Mouse (Mus musculus) forebrain, embryonic 12.5 days (tissue): ENCODE results near the gene Cdk5rap2. TPM values are rescaled to one million over a fixed set of nuclear protein-coding genes. Genes with fewer than 3 reads are reported as not detected.

Experiments used
- ATAC-seq: fragments of 200-750 bp; cut with Nextera tagmentation; 2 replicates; pipeline ENCODE4 v1.8.0; 2017; ENCODE audit warnings: moderate TSS enrichment; ENCODE audit not compliant: low FRiP score
- H3K27ac ChIP-seq: fragments of 300-500 bp; sonication (generic); 2 replicates; pipeline ENCODE4 v1.5.1; 2016; ENCODE audit warnings: mild to moderate bottlenecking
- H3K27me3 ChIP-seq: fragments of 300-500 bp; sonication (generic); 2 replicates; pipeline ENCODE4 v1.6.1; 2016; ENCODE audit warnings: mild to moderate bottlenecking
- H3K36me3 ChIP-seq: fragments of 300-500 bp; sonication (generic); replicated peaks from 2 replicates; pipeline ENCODE4 v1.6.1; 2016; ENCODE audit warnings: mild to moderate bottlenecking
- H3K4me1 ChIP-seq: fragments of 300-500 bp; sonication (generic); 2 replicates; pipeline ENCODE4 v1.6.1; 2016
- H3K4me2 ChIP-seq: fragments of 300-500 bp; sonication (generic); 2 replicates; pipeline ENCODE4 v1.6.1; 2016; ENCODE audit warnings: mild to moderate bottlenecking, moderate library complexity
- H3K4me3 ChIP-seq: fragments of 300-500 bp; sonication (generic); replicated peaks from 2 replicates; pipeline ENCODE4 v1.5.1; 2016; ENCODE audit warnings: mild to moderate bottlenecking
- H3K9ac ChIP-seq: fragments of 300-500 bp; sonication (generic); 2 replicates; pipeline ENCODE4 v1.6.1; 2016; ENCODE audit warnings: mild to moderate bottlenecking
- H3K9me3 ChIP-seq: fragments of 300-500 bp; sonication (generic); 2 replicates; pipeline ENCODE4 v1.6.1; 2016
- WGBS: fragments of 180-500 bp; shearing (Covaris S2); methylation state at CpG from one replicate; pipeline ENCODE4 v1.1.7; 2016; 5-methylcytosine and 5-hydroxymethylcytosine counted together
- polyA plus RNA-seq: library from polyadenylated mRNA; unstranded; fragments of >200 nt; fragmentation: Nextera tagmentation; extraction: Ambion mirVana; gene quantifications from 2 replicates; pipeline ENCODE4 v1.2.1, GENCODE M21; 2016

The Cdk5rap2 gene
- polyA plus RNA-seq, 1 experiment from 2014 or later, result 29.2 TPM

GRCm38 (mm10) chr4:70278882-70279281 is 131.4 kb downstream of the Cdk5rap2 start:
- no peak overlapping the region for H3K4me2 ChIP-seq
- no peak overlapping the region for H3K4me3 ChIP-seq
- no peak overlapping the region for H3K27ac ChIP-seq
- no peak overlapping the region for H3K9ac ChIP-seq
- WGBS, result 96% methylated on average over 4 of the region's 4 CpGs
- no peak for ATAC-seq
- H3K36me3 ChIP-seq, result peaks cover 61% of the 10 kb centered on the region
- no peaks in the 10 kb centered on the region for H3K27me3 ChIP-seq
- no peaks in the 10 kb centered on the region for H3K9me3 ChIP-seq
- H3K4me1 ChIP-seq, result no peaks in the 10 kb centered on the region

GRCm38 (mm10) chr4:70278057-70278456 is 132.2 kb downstream of the Cdk5rap2 start:
- no peak overlapping the region for H3K4me3 ChIP-seq
- peaks cover 57% of the 10 kb centered on the region for H3K36me3 ChIP-seq
- WGBS, result 89% methylated on average over 3 of the region's 3 CpGs
- H3K4me1 ChIP-seq, result no peaks in the 10 kb centered on the region
- no peaks in the 10 kb centered on the region for H3K9me3 ChIP-seq
- ATAC-seq, result 0 out of 2 replicates have a peak, but pooled peaks have one; percentile 23
- no peaks in the 10 kb centered on the region for H3K27me3 ChIP-seq
- H3K27ac ChIP-seq, result no peak overlapping the region
- no peak overlapping the region for H3K9ac ChIP-seq
- H3K4me2 ChIP-seq, result no peak overlapping the region

GRCm38 (mm10) chr4:70272943-70273342 is 137.3 kb downstream of the Cdk5rap2 start:
- ATAC-seq, result no peak
- H3K27me3 ChIP-seq, result no peaks in the 10 kb centered on the region
- H3K4me3 ChIP-seq, result no peak overlapping the region
- H3K9ac ChIP-seq, result no peak overlapping the region
- H3K4me2 ChIP-seq, result no peak overlapping the region
- H3K27ac ChIP-seq, result no peak overlapping the region
- H3K4me1 ChIP-seq, result no peaks in the 10 kb centered on the region
- peaks cover 48% of the 10 kb centered on the region for H3K36me3 ChIP-seq
- 95% methylated on average over 4 of the region's 4 CpGs for WGBS
- H3K9me3 ChIP-seq, result no peaks in the 10 kb centered on the region

DNA sequence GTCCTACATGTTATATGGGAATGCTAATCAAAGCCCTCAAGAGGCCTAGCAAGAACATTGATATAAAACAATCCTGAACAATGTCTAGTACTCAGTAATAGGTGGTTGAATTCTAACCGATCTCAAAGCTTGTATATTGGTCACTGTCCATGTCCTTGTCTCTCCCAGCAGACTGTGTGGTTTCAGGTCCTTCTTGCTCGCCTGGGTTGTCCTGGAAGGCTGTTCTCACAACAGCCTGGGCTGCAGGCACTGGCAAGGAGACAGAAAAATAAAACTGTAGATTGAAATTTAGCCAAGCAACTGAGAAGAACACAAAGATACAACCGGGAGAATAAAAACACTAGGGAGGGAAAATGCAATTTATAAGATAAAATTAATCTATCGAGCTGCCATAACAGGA is 137.7 kb downstream of the Cdk5rap2 start:
- no peak overlapping the region for H3K4me3 ChIP-seq
- no peaks in the 10 kb centered on the region for H3K27me3 ChIP-seq
- no peak overlapping the region for H3K27ac ChIP-seq
- no peak for ATAC-seq
- H3K4me1 ChIP-seq, result no peaks in the 10 kb centered on the region
- peaks cover 48% of the 10 kb centered on the region for H3K36me3 ChIP-seq
- no peak overlapping the region for H3K9ac ChIP-seq
- no peaks in the 10 kb centered on the region for H3K9me3 ChIP-seq
- WGBS, result 95% methylated on average over 4 of the region's 4 CpGs
- H3K4me2 ChIP-seq, result no peak overlapping the region

GRCm38 (mm10) chr4:70267213-70267906 is 142.9 kb downstream of the Cdk5rap2 start:
- WGBS, result 88% methylated on average over 2 of the region's 2 CpGs
- no peak overlapping the region for H3K4me2 ChIP-seq
- no peaks in the 10 kb centered on the region for H3K27me3 ChIP-seq
- no peaks in the 10 kb centered on the region for H3K4me1 ChIP-seq
- H3K27ac ChIP-seq, result no peak overlapping the region
- H3K9ac ChIP-seq, result no peak overlapping the region
- peaks cover 60% of the 10 kb centered on the region for H3K36me3 ChIP-seq
- no peak for ATAC-seq
- H3K4me3 ChIP-seq, result no peak overlapping the region
- no peaks in the 10 kb centered on the region for H3K9me3 ChIP-seq

DNA sequence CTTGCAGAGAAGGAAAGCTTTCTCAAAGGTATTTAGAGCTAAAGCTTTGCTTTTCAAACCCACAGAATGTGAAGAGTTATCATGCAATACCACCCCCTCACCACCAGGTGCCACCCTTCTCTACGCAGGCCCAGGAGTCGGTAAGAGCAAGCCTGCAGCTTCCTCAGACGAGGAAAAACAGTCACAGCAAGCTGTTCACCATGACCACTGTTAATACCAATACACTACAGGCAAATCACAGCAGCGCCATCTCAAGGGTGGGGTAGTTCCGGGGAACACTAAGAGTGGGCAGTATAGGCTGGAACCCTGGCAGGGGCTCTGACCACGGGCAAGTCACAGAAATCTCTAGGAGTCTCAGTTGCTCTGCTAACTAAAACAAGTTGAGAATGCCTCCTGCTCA is 145.0 kb downstream of the Cdk5rap2 start:
- peak; percentile 70 for ATAC-seq
- H3K27ac ChIP-seq, result no peak overlapping the region
- H3K27me3 ChIP-seq, result no peaks in the 10 kb centered on the region
- H3K4me1 ChIP-seq, result no peaks in the 10 kb centered on the region
- H3K36me3 ChIP-seq, result peaks cover 44% of the 10 kb centered on the region
- no peaks in the 10 kb centered on the region for H3K9me3 ChIP-seq
- H3K9ac ChIP-seq, result no peak overlapping the region
- WGBS, result 67% methylated on average over 6 of the region's 6 CpGs
- no peak overlapping the region for H3K4me2 ChIP-seq
- no peak overlapping the region for H3K4me3 ChIP-seq

DNA sequence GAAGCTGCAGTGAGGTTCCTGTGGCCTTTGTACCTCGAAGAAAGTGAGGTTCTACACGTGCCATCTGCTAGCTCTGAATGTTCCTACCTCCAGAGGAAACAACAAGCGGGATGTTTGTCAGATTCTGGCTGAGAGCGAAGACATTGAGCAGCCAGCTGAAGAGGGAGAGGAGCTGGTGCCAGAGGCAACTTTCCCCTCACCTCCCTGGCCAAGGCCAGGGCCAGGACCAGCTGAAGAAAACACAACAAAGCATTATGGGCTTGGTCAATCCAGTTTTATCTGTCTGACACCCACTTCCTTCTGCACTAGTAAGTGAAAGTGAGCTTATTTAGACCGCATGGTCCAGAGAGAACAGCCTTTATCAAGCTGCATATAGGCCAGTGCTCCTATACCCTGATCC is 147.4 kb downstream of the Cdk5rap2 start:
- H3K4me3 ChIP-seq, result no peak overlapping the region
- H3K4me1 ChIP-seq, result peaks cover 5% of the 10 kb centered on the region; the same call in 1 of the 2 replicates
- H3K27ac ChIP-seq, result no peak overlapping the region
- peaks cover 42% of the 10 kb centered on the region for H3K36me3 ChIP-seq
- WGBS, result 94% methylated on average over 5 of the region's 5 CpGs
- H3K4me2 ChIP-seq, result no peak overlapping the region
- H3K27me3 ChIP-seq, result no peaks in the 10 kb centered on the region
- ATAC-seq, result no peak
- no peaks in the 10 kb centered on the region for H3K9me3 ChIP-seq
- no peak overlapping the region for H3K9ac ChIP-seq

DNA sequence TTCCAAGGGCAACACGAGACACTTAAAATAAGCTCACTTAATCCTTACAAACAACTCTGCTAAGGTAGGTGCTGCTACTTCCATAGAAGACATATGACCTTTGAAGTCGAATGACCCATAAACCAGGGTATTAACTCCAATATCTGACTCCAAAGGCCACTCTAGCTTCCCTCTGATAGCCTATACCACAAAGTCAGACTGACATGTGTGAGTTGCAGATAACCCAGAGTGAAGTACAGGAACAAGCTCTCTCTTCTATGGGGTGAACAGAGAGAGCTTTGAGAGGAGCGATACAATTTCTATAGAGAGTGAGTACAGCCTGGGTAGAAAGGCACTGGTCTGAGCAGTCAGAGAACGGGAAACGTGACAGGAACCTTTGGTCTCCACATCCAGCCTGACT is 148.9 kb downstream of the Cdk5rap2 start:
- H3K9ac ChIP-seq, result no peak overlapping the region
- no peak overlapping the region for H3K4me3 ChIP-seq
- no peak for ATAC-seq
- H3K4me1 ChIP-seq, result peaks cover 5% of the 10 kb centered on the region; the same call in 1 of the 2 replicates
- H3K27me3 ChIP-seq, result no peaks in the 10 kb centered on the region
- no peak overlapping the region for H3K4me2 ChIP-seq
- H3K36me3 ChIP-seq, result peaks cover 46% of the 10 kb centered on the region
- no peaks in the 10 kb centered on the region for H3K9me3 ChIP-seq
- no peak overlapping the region for H3K27ac ChIP-seq
- WGBS, result 85% methylated on average over 5 of the region's 5 CpGs

DNA sequence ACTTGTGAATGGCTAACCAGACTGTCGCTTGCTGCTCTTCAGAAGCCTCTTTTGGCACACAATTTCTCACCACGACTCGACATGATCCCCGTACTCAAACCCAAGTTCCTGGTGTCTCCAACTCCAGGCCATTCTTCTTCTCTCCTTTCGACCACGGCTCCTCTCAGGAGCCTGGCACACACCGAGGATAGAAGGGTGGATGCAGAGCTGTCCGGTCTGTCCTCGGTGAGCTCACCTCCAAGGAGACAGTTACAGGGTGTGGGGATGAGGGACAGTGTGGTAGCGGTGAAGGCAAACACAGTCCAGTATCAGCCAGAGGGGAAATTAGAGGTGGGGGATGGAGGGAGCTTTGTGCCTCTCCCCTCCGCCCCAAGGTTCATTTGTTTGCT is 149.8 kb downstream of the Cdk5rap2 start:
- no peaks in the 10 kb centered on the region for H3K9me3 ChIP-seq
- H3K27ac ChIP-seq, result no peak overlapping the region
- WGBS, result 94% methylated on average over 11 of the region's 11 CpGs
- no peak overlapping the region for H3K4me2 ChIP-seq
- peaks cover 42% of the 10 kb centered on the region for H3K36me3 ChIP-seq
- no peak for ATAC-seq
- H3K4me1 ChIP-seq, result peaks cover 5% of the 10 kb centered on the region; the same call in 1 of the 2 replicates
- H3K27me3 ChIP-seq, result no peaks in the 10 kb centered on the region
- no peak overlapping the region for H3K9ac ChIP-seq
- no peak overlapping the region for H3K4me3 ChIP-seq

DNA sequence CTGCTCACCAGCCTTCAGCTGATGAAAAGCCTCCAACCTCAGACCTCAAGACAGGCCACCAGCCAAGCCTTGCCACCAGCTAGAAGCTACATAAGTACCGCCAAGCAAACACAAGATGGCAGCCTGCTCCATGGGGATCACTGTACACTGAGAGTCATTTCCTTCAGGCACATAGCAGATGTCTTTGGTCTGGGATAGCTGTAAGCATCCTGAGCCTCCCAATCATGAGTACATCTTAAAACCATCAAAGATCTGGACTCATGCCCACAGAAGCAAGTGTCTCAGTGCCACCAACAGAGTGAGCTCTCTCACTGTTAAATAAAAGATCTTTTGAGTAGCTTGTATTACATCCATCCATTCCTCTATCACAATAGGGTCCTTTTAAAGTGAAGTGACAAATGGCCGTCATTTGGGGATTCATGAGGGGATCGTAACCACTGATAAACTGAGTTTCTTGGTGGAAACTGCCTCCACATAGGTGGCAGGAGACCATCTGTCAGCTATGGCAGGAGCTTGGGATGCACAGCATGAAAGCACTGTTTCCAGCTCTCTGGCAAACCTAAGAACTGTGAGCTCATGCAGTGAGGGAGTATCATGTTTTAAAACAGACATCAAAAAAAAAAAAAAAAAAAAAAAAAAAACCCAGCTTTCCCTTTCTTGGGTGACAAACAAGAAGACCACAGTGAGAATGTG is 150.4 kb downstream of the Cdk5rap2 start:
- H3K9ac ChIP-seq, result no peak overlapping the region
- peaks cover 5% of the 10 kb centered on the region; the same call in 1 of the 2 replicates for H3K4me1 ChIP-seq
- H3K4me2 ChIP-seq, result no peak overlapping the region
- H3K27me3 ChIP-seq, result no peaks in the 10 kb centered on the region
- WGBS, result 83% methylated on average over 3 of the region's 3 CpGs
- H3K4me3 ChIP-seq, result no peak overlapping the region
- no peaks in the 10 kb centered on the region for H3K9me3 ChIP-seq
- ATAC-seq, result peak; percentile 25; the same call in 1 of the 2 replicates
- H3K27ac ChIP-seq, result no peak overlapping the region
- peaks cover 44% of the 10 kb centered on the region for H3K36me3 ChIP-seq

- H3K9ac ChIP-seq, result no peak overlapping the region
- H3K36me3 ChIP-seq, result peaks cover 47% of the 10 kb centered on the region
- peaks cover 5% of the 10 kb centered on the region; the same call in 1 of the 2 replicates for H3K4me1 ChIP-seq
- H3K4me3 ChIP-seq, result no peak overlapping the region
- ATAC-seq, result no peak
- WGBS, result 69% methylated on average over 9 of the region's 9 CpGs
- no peak overlapping the region for H3K27ac ChIP-seq
- no peaks in the 10 kb centered on the region for H3K9me3 ChIP-seq
- no peaks in the 10 kb centered on the region for H3K27me3 ChIP-seq
- no peak overlapping the region for H3K4me2 ChIP-seq
Observed at GRCm38 (mm10) chr4:70258826-70259225, 151.4 kb downstream of the Cdk5rap2 start.

DNA sequence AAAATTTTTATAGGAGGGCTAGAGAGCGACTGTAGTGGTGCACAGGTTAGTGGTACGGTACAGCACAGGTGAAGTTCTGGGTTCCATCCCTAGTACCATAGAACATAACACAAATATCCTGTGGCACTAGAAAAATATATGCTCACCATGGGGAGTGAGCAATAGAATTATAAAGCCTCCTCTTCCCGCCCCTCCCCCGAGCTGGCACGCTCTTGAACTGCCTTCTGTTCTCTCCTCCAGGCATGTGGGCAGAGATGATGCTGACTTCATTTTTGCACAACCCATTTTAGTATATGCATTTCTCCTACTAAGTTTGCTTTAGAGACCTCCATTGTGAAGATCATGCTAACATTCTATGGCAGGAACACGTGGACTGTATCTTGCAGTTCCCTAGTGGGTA is 152.0 kb downstream of the Cdk5rap2 start:
- Histone ChIP-seq H3K9me3 (no peaks in the 10 kb centered on the region), H3K4me3 (no peak overlapping the region), H3K4me2 (no peak overlapping the region), H3K36me3 (peaks cover 47% of the 10 kb centered on the region), H3K27me3 (no peaks in the 10 kb centered on the region), H3K27ac (no peak overlapping the region), H3K4me1 (peaks cover 5% of the 10 kb centered on the region; the same call in 1 of the 2 replicates), H3K9ac (no peak overlapping the region)
- ATAC-seq, result peak; percentile 49; the same call in 1 of the 2 replicates
- WGBS, result 87% methylated on average over 6 of the region's 6 CpGs

GRCm38 (mm10) chr4:70251782-70252181 is 158.5 kb downstream of the Cdk5rap2 start:
- Histone ChIP-seq H3K36me3 (peaks cover 46% of the 10 kb centered on the region), H3K9ac (no peak overlapping the region), H3K4me1 (no peaks in the 10 kb centered on the region), H3K4me2 (no peak overlapping the region), H3K27me3 (no peaks in the 10 kb centered on the region), H3K27ac (no peak overlapping the region), H3K4me3 (no peak overlapping the region), H3K9me3 (no peaks in the 10 kb centered on the region)
- ATAC-seq, result no peak
- 92% methylated on average over 5 of the region's 5 CpGs for WGBS
